Mouse (Mus musculus): Measurements from ENCODE around the gene Cmtm7. TPM values are rescaled to one million over a fixed set of nuclear protein-coding genes. Genes with fewer than 3 reads are reported as not detected.

Gene Cmtm7
- polyA plus RNA-seq, 1 experiment, result 38.1 TPM

GRCm38 (mm10) chr9:114817012-114817411 lies 35.4 kb upstream of the Cmtm7 start:
- Histone ChIP-seq H3K4me3 (no peak overlapping the region), H3K4me2 (ENCODE audit: low read depth) (no peak overlapping the region), H3K36me3 (ENCODE audit: control insufficient read depth, insufficient read depth) (no peaks in the 10 kb centered on the region), H3ac (ENCODE audit: control insufficient read depth, insufficient read length) (no peak overlapping the region), H3K27me3 (ENCODE audit: control insufficient read depth, insufficient read depth, insufficient read length) (no peaks in the 10 kb centered on the region), H3K79me2 (ENCODE audit: control insufficient read depth, insufficient read depth) (no peaks in the 10 kb centered on the region)
- TF ChIP-seq POLR2A (IDR thresholded peaks at IDR 0.05; ENCODE audit: insufficient read length, low read depth), result no peak
- TF ChIP-seq MAX (IDR thresholded peaks at IDR 0.05; ENCODE audit: low read depth), result no peak
- no peak for TF ChIP-seq MYOD1 (IDR thresholded peaks at IDR 0.05; ENCODE audit: control insufficient read depth in 1 of 3, insufficient read length in 2 of 3, low read depth in 2 of 3)
- no peak for TF ChIP-seq REST (IDR thresholded peaks at IDR 0.05; ENCODE audit: insufficient read depth, insufficient read length)
- no peak for TF ChIP-seq POLR2AphosphoS2 (IDR thresholded peaks at IDR 0.05; ENCODE audit: insufficient read length, low read depth)

- no peaks in the 10 kb centered on the region for H3K79me2 ChIP-seq (ENCODE audit: control insufficient read depth, insufficient read depth)
- no peak overlapping the region for H3K4me3 ChIP-seq
- TF ChIP-seq TCF12 (IDR thresholded peaks at IDR 0.05; ENCODE audit: insufficient read depth, poor library complexity, severe bottlenecking) (no peak), MYOG (IDR thresholded peaks at IDR 0.05; ENCODE audit: control insufficient read depth in 1 of 3, insufficient read depth in 1 of 3, insufficient read length in 2 of 3, low read depth in 2 of 3) (no peak), CEBPB (IDR thresholded peaks at IDR 0.05; ENCODE audit: insufficient read depth, poor library complexity, severe bottlenecking) (no peak), POLR2A (IDR thresholded peaks at IDR 0.05; ENCODE audit: insufficient read length, low read depth) (no peak), MAX (IDR thresholded peaks at IDR 0.05; ENCODE audit: low read depth) (no peak), REST (IDR thresholded peaks at IDR 0.05; ENCODE audit: insufficient read depth, insufficient read length) (no peak), TCF3 (IDR thresholded peaks at IDR 0.05; ENCODE audit: insufficient read length, low read depth) (no peak), MYOD1 (IDR thresholded peaks at IDR 0.05; ENCODE audit: control insufficient read depth in 1 of 3, insufficient read length in 2 of 3, low read depth in 2 of 3) (no peak), USF1 (IDR thresholded peaks at IDR 0.05; ENCODE audit: low read depth) (no peak), E2F4 (IDR thresholded peaks at IDR 0.05; ENCODE audit: insufficient read depth) (no peak), SRF (IDR thresholded peaks at IDR 0.05; ENCODE audit: control insufficient read depth, insufficient read length, low read depth) (no peak), POLR2AphosphoS2 (IDR thresholded peaks at IDR 0.05; ENCODE audit: insufficient read length, low read depth) (no peak)
- no peak overlapping the region for H3K4me2 ChIP-seq (ENCODE audit: low read depth)
- H3K36me3 ChIP-seq (ENCODE audit: control insufficient read depth, insufficient read depth), result no peaks in the 10 kb centered on the region
- H3K27me3 ChIP-seq (ENCODE audit: control insufficient read depth, insufficient read depth, insufficient read length), result no peaks in the 10 kb centered on the region
- no peak overlapping the region for H3ac ChIP-seq (ENCODE audit: control insufficient read depth, insufficient read length)
Observed at GRCm38 (mm10) chr9:114816121-114816520, 34.5 kb upstream of the Cmtm7 start.

- H3K36me3 ChIP-seq (ENCODE audit: control insufficient read depth, insufficient read depth), result no peaks in the 10 kb centered on the region
- no peak overlapping the region for H3K4me3 ChIP-seq
- no peaks in the 10 kb centered on the region for H3K27me3 ChIP-seq (ENCODE audit: control insufficient read depth, insufficient read depth, insufficient read length)
- no peaks in the 10 kb centered on the region for H3K79me2 ChIP-seq (ENCODE audit: control insufficient read depth, insufficient read depth)
- H3K4me2 ChIP-seq (ENCODE audit: low read depth), result no peak overlapping the region
- peak; percentile 36 for TF ChIP-seq USF1 (IDR thresholded peaks at IDR 0.05; ENCODE audit: low read depth)
- TF ChIP-seq POLR2AphosphoS2 (IDR thresholded peaks at IDR 0.05; ENCODE audit: insufficient read length, low read depth), result no peak
- no peak overlapping the region for H3ac ChIP-seq (ENCODE audit: control insufficient read depth, insufficient read length)
Observed at GRCm38 (mm10) chr9:114815315-114815714, 33.7 kb upstream of the Cmtm7 start.

GRCm38 (mm10) chr9:114812001-114812400 lies 30.3 kb upstream of the Cmtm7 start:
- Histone ChIP-seq H3K27me3 (ENCODE audit: control insufficient read depth, insufficient read depth, insufficient read length) (no peaks in the 10 kb centered on the region), H3K36me3 (ENCODE audit: control insufficient read depth, insufficient read depth) (no peaks in the 10 kb centered on the region), H3K4me2 (ENCODE audit: low read depth) (no peak overlapping the region), H3K4me3 (no peak overlapping the region), H3K79me2 (ENCODE audit: control insufficient read depth, insufficient read depth) (no peaks in the 10 kb centered on the region), H3ac (ENCODE audit: control insufficient read depth, insufficient read length) (no peak overlapping the region)
- TF ChIP-seq MYOG (IDR thresholded peaks at IDR 0.05; ENCODE audit: control insufficient read depth in 1 of 3, insufficient read depth in 1 of 3, insufficient read length in 2 of 3, low read depth in 2 of 3) (no peak), USF1 (IDR thresholded peaks at IDR 0.05; ENCODE audit: low read depth) (peak; percentile 74)

GRCm38 (mm10) chr9:114810837-114811236 lies 29.2 kb upstream of the Cmtm7 start:
- Histone ChIP-seq H3K4me3 (no peak overlapping the region), H3K79me2 (ENCODE audit: control insufficient read depth, insufficient read depth) (no peaks in the 10 kb centered on the region), H3ac (ENCODE audit: control insufficient read depth, insufficient read length) (no peak overlapping the region), H3K27me3 (ENCODE audit: control insufficient read depth, insufficient read depth, insufficient read length) (no peaks in the 10 kb centered on the region), H3K4me2 (ENCODE audit: low read depth) (no peak overlapping the region), H3K36me3 (ENCODE audit: control insufficient read depth, insufficient read depth) (no peaks in the 10 kb centered on the region)
- TF ChIP-seq TCF12 (IDR thresholded peaks at IDR 0.05; ENCODE audit: insufficient read depth, poor library complexity, severe bottlenecking) (no peak), MYOG (IDR thresholded peaks at IDR 0.05; ENCODE audit: control insufficient read depth in 1 of 3, insufficient read depth in 1 of 3, insufficient read length in 2 of 3, low read depth in 2 of 3) (no peak), E2F4 (IDR thresholded peaks at IDR 0.05; ENCODE audit: insufficient read depth) (no peak), REST (IDR thresholded peaks at IDR 0.05; ENCODE audit: insufficient read depth, insufficient read length) (no peak), POLR2A (IDR thresholded peaks at IDR 0.05; ENCODE audit: insufficient read length, low read depth) (no peak), TCF3 (IDR thresholded peaks at IDR 0.05; ENCODE audit: insufficient read length, low read depth) (no peak), CEBPB (IDR thresholded peaks at IDR 0.05; ENCODE audit: insufficient read depth, poor library complexity, severe bottlenecking) (no peak), POLR2AphosphoS2 (IDR thresholded peaks at IDR 0.05; ENCODE audit: insufficient read length, low read depth) (no peak), SRF (IDR thresholded peaks at IDR 0.05; ENCODE audit: control insufficient read depth, insufficient read length, low read depth) (no peak), MAX (IDR thresholded peaks at IDR 0.05; ENCODE audit: low read depth) (no peak), MYOD1 (IDR thresholded peaks at IDR 0.05; ENCODE audit: control insufficient read depth in 1 of 3, insufficient read length in 2 of 3, low read depth in 2 of 3) (no peak), USF1 (IDR thresholded peaks at IDR 0.05; ENCODE audit: low read depth) (no peak)

All from myocyte (in vitro differentiated cells).